Mouse (Mus musculus) myocyte (in vitro differentiated cells): ENCODE results near the gene Prtg.

Source experiments
- CEBPB ChIP-seq: IDR thresholded peaks from 2 replicates; pipeline ENCODE4 v1.6.1; 2011; ENCODE audit warnings: mild to moderate bottlenecking, moderate library complexity; ENCODE audit not compliant: poor library complexity, insufficient read depth, severe bottlenecking
- E2F4 ChIP-seq: IDR thresholded peaks from one replicate; pipeline ENCODE4 v1.6.1; 2011; ENCODE audit warnings: mild to moderate bottlenecking, control low read depth, moderate library complexity; ENCODE audit not compliant: insufficient read depth
- MAX ChIP-seq: IDR thresholded peaks from one replicate; pipeline ENCODE4 v1.6.1; 2011; ENCODE audit warnings: low read depth, mild to moderate bottlenecking, control low read depth
- MYOD1 ChIP-seq, 3 experiments: IDR thresholded peaks; one replicate each; pipeline ENCODE4 v1.6.1; 2011; ENCODE audit warnings: control low read depth in 2 of 3, low read depth in 2 of 3, mild to moderate bottlenecking in 2 of 3, moderate library complexity in 1 of 3; ENCODE audit not compliant: insufficient read length in 2 of 3, control insufficient read depth in 1 of 3
- MYOG ChIP-seq, 3 experiments: IDR thresholded peaks; one replicate each; pipeline ENCODE4 v1.6.1; 2011; ENCODE audit warnings: control low read depth in 2 of 3, low read depth in 2 of 3, mild to moderate bottlenecking in 2 of 3; ENCODE audit not compliant: insufficient read length in 2 of 3, control insufficient read depth in 1 of 3, insufficient read depth in 1 of 3
- POLR2A ChIP-seq: IDR thresholded peaks from one replicate; pipeline ENCODE4 v1.6.1; 2011; ENCODE audit warnings: low read depth, mild to moderate bottlenecking, control low read depth, moderate library complexity; ENCODE audit not compliant: insufficient read length
- POLR2AphosphoS2 ChIP-seq: IDR thresholded peaks from one replicate; pipeline ENCODE4 v1.6.1; 2011; ENCODE audit warnings: low read depth, control low read depth; ENCODE audit not compliant: insufficient read length
- REST ChIP-seq: IDR thresholded peaks from one replicate; pipeline ENCODE4 v1.6.1; 2011; ENCODE audit warnings: mild to moderate bottlenecking, control low read depth, moderate library complexity; ENCODE audit not compliant: insufficient read depth, insufficient read length
- SRF ChIP-seq: IDR thresholded peaks from one replicate; pipeline ENCODE4 v1.6.1; 2011; ENCODE audit warnings: low read depth; ENCODE audit not compliant: control insufficient read depth, insufficient read length
- TCF12 ChIP-seq: IDR thresholded peaks from one replicate; pipeline ENCODE4 v1.6.1; 2011; ENCODE audit warnings: mild to moderate bottlenecking, control low read depth; ENCODE audit not compliant: poor library complexity, insufficient read depth, severe bottlenecking
- TCF3 ChIP-seq: IDR thresholded peaks from one replicate; pipeline ENCODE4 v1.6.1; 2011; ENCODE audit warnings: low read depth, control low read depth; ENCODE audit not compliant: insufficient read length
- USF1 ChIP-seq: IDR thresholded peaks from one replicate; pipeline ENCODE4 v1.6.1; 2011; ENCODE audit warnings: low read depth, mild to moderate bottlenecking, control low read depth, moderate library complexity

DNA sequence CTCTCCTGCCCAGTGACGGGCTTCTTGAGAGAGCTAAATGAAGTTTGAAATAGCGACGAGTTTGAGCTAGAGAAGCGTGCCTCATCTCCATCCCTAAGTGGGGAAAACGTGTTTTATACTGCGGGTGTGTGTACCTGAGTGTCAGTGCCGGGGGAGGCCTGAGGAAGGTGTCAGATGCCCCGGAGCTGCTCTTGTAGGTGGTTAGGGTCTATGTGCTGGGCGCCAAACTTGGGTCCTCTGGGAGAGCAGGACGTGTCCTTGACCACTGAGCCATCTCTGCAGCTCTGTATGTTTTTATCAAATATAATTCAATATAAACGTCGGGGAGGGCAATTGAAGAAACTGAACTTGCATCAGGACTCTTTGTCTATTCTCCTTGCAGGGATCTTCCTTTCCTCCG lies 137.6 kb downstream of the Prtg start:
- TF ChIP-seq POLR2A (no peak), MAX (no peak), E2F4 (no peak), SRF (no peak), MYOG (IDR thresholded peaks at IDR 0.05; ENCODE audit: control insufficient read depth in 1 of 3, insufficient read depth in 1 of 3, insufficient read length in 2 of 3, low read depth in 2 of 3) (no peak), MYOD1 (IDR thresholded peaks at IDR 0.05; ENCODE audit: control insufficient read depth in 1 of 3, insufficient read length in 2 of 3, low read depth in 2 of 3) (no peak), USF1 (no peak), TCF12 (no peak), TCF3 (no peak), POLR2AphosphoS2 (no peak), REST (no peak), CEBPB (no peak)
